Mouse (Mus musculus) gastrocnemius, adult 18-20 months (tissue): ENCODE measurements at regions not wholly inside any gene's neighbourhood (a gene's known extent, or its start where the extent isn't known, plus 50 kb on each side); places are given as distances from the start of the nearest gene placed in this dataset.

ENCODE experiments used
- DNase-seq: peaks from one replicate; pipeline ENCODE4 v3.0.0; 2021; ENCODE audit warnings: low spot score

- no peak for DNase-seq
These were observed 114.4 kb downstream of the Lca5 start for GRCm38 (mm10) chr9:83326437-83327086.

DNA sequence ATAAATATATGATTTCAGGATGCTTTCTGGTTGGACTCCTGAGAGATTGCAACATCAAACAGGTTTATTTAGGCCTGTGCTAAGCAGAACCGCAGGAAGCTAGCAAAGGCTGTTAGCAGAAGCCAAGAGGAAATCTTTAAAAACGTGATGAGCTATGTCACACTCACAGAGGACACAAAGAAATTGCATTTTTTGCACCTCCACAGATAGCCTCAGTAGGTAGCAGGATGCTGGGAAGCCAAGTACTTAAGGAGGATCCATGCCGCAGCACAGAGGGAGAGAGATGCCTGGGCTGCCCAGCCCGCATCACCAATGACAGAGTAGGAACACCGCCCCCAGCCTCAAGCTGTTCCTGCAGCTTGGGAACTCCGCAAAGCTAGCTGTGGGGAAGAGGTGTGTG is 115.0 kb downstream of the Lca5 start:
- no peak for DNase-seq

DNA sequence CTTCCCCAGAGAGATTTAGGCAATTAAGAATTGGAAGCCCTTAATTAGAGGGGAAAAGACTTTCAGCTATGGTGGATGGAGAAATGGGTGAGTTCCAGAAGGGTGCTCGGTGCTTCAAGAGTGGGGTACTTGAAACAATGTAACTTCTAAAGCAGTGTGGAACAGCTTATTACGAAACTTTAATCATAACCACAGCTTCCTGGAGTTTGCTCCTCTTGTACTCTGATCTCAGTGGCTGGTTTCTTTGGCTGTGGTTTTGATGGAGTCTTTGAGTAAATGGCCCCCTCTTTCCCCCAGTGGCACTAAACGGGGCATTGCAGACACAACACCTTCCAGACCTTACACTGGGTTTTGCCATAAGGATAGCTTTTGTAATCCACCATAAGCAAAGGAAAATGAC is 116.6 kb downstream of the Lca5 start:
- no peak for DNase-seq

GRCm38 (mm10) chr9:83322991-83323583 is 117.8 kb downstream of the Lca5 start:
- peak; percentile 15 for DNase-seq

GRCm38 (mm10) chr9:83321793-83322192 is 119.1 kb downstream of the Lca5 start:
- no peak for DNase-seq

GRCm38 (mm10) chr9:83320834-83321233 is 120.1 kb downstream of the Lca5 start:
- no peak for DNase-seq

- DNase-seq, result no peak
These were observed 124.1 kb downstream of the Lca5 start for GRCm38 (mm10) chr9:83316818-83317162.

GRCm38 (mm10) chr9:83315941-83316817 is 124.7 kb downstream of the Lca5 start:
- DNase-seq, result peak; percentile 7

GRCm38 (mm10) chr9:83308771-83309170 is 132.2 kb downstream of the Lca5 start:
- no peak for DNase-seq

DNA sequence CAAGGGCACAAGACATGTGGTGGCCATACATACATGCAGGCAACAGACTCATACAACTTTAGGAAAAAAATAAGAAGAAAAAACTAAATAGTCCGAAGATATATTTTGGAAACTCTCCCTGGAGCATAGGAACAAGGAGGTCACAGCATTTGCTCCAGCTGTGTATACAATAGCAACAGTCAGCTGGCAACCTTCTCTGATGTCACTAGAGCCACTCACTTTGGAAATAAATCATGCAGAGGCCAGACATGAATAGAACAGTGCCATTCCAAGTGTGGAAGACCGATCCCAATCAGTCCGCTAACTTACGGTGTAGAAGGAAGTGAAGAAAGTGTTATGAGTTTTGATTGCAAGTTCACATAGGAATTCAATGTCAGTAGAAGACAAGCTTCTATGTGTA is 132.8 kb downstream of the Lca5 start:
- DNase-seq, result no peak

DNA sequence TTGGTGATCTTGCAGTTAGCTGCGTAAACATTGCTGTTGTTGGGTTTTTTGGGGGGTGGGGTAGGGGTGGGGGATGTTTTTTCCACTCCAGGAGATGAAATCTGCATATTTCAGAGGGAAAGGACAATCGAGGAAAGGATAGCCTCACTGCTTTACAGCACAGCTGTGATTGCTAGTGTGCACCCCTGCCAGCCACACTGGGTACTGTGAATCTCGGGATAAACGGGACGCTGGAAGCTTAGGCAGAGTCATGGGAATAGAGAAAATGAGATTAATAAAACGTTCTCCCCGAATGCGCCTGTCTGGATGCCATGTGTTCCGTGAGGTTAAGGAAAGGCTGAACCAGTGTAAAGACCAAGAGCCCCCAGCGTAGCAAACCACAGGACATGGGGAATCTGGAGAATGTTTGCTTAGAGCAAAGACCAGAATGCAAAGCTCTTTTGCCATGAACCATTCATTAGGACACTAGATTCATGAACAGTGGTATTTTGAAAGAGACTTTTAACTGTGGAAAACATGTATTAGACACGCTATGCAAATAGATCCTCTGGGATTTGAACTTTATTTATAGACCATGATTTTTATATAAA is 133.5 kb downstream of the Lca5 start:
- DNase-seq, result no peak

DNA sequence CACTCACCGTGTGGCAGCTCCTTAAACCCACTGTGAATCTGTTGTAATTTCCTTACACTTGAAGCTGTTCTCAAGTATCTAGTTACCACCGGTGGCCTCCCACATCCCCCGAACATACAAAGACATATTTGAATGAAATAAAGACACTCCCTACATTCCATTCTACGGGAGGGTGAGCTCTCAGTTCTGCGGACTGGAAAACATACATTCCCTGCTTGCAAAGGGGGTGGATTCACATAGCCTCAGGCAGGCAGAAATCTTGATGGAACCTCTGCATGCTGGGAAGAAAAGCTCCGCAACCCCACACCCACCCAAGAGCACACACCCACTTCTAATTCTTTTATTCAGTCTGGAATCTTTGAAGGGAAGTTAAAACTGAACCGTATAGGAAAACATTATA is 136.0 kb downstream of the Lca5 start:
- DNase-seq, result no peak

DNA sequence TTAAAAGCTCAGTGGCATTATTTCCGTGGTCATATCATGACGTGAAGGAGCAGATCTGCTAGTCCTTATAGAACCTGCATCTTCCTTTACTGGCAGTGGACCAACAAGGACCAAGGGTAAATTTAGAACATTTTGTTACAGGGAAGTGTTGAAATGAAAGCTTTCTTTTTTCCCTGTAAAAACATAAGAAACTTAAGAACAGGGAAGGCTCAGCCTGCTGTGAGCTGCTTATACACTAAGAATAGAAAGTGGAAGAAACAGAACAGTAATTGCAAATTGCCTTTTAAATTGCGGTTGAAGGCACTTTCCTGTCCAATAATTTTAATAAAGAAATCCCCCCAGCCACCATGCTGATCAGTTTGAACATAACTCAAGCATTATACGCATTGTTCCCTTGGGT is 140.4 kb downstream of the Lca5 start:
- no peak for DNase-seq

- no peak for DNase-seq
These were observed 140.9 kb downstream of the Lca5 start for GRCm38 (mm10) chr9:83300044-83300443.

- DNase-seq, result no peak
These were observed 141.3 kb downstream of the Lca5 start for GRCm38 (mm10) chr9:83299623-83300022.

DNA sequence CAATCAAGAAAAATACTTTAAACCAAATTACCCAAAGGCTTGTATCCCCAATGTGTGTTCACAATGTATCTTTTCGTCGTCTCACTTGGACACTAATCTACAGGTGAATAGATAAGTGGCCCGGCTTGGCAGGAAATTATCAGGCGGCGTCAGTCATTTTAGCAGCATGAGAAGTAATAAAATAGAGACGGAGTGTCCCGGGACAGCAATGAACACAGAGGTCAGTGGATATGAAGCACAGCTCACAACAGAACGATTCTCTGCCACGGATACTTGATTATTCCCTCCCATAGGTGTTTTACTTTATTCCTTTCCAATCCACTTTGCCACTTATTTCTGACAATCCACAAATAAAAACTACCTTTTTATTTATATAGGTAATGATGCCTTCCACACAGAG is 145.5 kb downstream of the Lca5 start:
- DNase-seq, result no peak

DNA sequence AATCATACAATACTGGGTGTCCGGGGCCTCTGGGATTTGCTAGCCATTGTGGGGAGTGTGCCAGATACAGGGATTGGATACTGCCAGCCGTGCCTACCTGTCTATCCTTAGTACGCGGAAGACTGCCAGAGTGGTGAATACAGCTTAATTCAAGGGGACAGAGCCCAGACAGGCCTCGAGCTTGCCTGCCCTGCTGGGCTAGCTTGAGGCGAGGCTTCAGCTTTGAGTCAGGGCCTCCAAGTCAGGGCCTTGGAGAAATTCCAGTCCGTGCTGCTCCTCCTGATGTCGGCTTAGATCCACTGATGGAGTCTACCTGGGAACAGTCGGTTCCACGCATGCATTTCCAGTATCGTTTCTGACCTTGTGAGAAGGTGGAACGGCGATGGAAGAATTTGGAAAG is 146.5 kb downstream of the Lca5 start:
- DNase-seq, result no peak

GRCm38 (mm10) chr9:83284097-83284496 is 137.6 kb upstream of the Hmgn3 start:
- DNase-seq, result no peak

DNA sequence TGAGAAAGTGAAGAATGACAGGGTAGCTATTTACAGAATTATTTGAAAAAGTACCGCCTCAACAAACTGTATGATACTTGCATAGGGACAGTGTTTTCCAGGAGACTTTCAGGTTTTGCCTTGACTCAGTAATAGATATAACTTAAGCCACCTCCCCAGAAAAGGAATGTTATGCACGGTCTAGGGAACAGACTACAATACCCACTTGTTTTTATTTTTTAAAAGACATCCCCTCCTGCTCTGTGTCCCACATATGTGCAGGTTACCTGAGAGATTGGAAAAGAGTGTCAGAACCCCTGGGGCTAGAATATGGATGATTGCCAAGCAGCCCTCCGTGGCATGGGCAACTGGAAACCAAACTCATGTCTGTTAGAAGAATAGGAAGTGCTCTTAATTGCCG is 137.2 kb upstream of the Hmgn3 start:
- no peak for DNase-seq

GRCm38 (mm10) chr9:83283249-83283648 is 136.8 kb upstream of the Hmgn3 start:
- DNase-seq, result no peak

GRCm38 (mm10) chr9:83277791-83278190 is 131.3 kb upstream of the Hmgn3 start:
- DNase-seq, result no peak

DNA sequence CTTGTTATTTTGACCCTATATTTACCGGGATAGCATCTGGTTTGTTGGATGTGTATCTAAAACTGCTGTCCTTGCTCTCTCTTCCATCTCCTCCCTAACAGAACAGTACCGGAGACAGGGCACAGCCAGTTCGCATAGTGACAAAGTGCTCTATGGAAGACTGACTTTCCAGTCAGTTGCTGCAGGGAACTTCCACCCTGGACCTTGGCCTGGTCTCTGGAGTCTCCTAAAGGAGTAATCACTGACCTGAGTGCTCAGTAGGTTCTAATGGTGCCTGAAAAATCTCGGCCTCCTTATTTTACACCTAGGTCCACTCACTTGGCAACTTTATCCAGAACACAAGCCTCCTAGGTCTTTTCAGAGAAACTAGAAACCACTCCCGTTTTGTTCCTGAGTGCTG is 130.9 kb upstream of the Hmgn3 start:
- DNase-seq, result no peak
